Mouse (Mus musculus) intestine, embryonic 14.5 days (tissue): ENCODE results near the gene Ramac. TPM values are rescaled to one million over a fixed set of nuclear protein-coding genes. Genes with fewer than 3 reads are reported as not detected.

Experiments used
- ATAC-seq: fragments of 200-750 bp; cut with Nextera tagmentation; replicated peaks from 2 replicates; pipeline ENCODE4 v1.8.0; 2017; ENCODE audit warnings: low read depth, moderate number of reproducible peaks, moderate TSS enrichment, moderate library complexity; ENCODE audit not compliant: low FRiP score, low TSS enrichment
- DNase-seq: peaks from one replicate; pipeline ENCODE4 v3.0.0-alpha.2; 2018; ENCODE audit warnings: low spot score
- H3K27ac ChIP-seq: fragments of 300-500 bp; sonication (generic); 2 replicates; pipeline ENCODE4 v1.5.1; 2014; ENCODE audit warnings: low read depth, mild to moderate bottlenecking, control low read depth
- H3K27me3 ChIP-seq: fragments of 300-500 bp; sonication (generic); replicated peaks from 2 replicates; pipeline ENCODE4 v1.6.1; 2014; ENCODE audit warnings: low read length, control low read depth; ENCODE audit not compliant: control insufficient read depth, insufficient read depth
- H3K36me3 ChIP-seq: fragments of 300-500 bp; sonication (generic); 2 replicates; pipeline ENCODE4 v1.6.1; 2014; ENCODE audit warnings: low read length, control low read depth; ENCODE audit not compliant: control insufficient read depth, insufficient read depth
- H3K4me1 ChIP-seq: fragments of 300-500 bp; sonication (generic); replicated peaks from 2 replicates; pipeline ENCODE4 v1.6.1; 2014; ENCODE audit warnings: low read length, control low read depth, mixed read lengths; ENCODE audit not compliant: control insufficient read depth, insufficient read depth
- H3K4me2 ChIP-seq: fragments of 300-500 bp; sonication (generic); 2 replicates; pipeline ENCODE4 v1.6.1; 2014; ENCODE audit warnings: low read length
- H3K4me3 ChIP-seq: fragments of 300-500 bp; sonication (generic); 2 replicates; pipeline ENCODE4 v1.5.1; 2014; ENCODE audit warnings: low read depth, low read length, control low read depth, mixed read lengths
- H3K9ac ChIP-seq: fragments of 300-500 bp; sonication (generic); 2 replicates; pipeline ENCODE4 v1.6.1; 2014; ENCODE audit warnings: mild to moderate bottlenecking, low read length
- H3K9me3 ChIP-seq: fragments of 300-500 bp; sonication (generic); 2 replicates; pipeline ENCODE4 v1.6.1; 2016; ENCODE audit warnings: low read length, control low read depth; ENCODE audit not compliant: control insufficient read depth
- whole genome bisulfite sequencing: fragments of 180-500 bp; shearing (Covaris S2); extraction: QIAGEN DNeasy Blood & Tissue Kit; methylation state at CpG from one replicate; pipeline ENCODE4 v1.1.7; 2014; 5-methylcytosine and 5-hydroxymethylcytosine counted together
- polyA plus RNA-seq: library from polyadenylated mRNA; unstranded; fragments of >200 nt; fragmentation: Nextera tagmentation; extraction: Ambion mirVana; gene quantifications from 2 replicates; pipeline ENCODE4 v1.2.1, GENCODE M21; 2014

The Ramac gene
- polyA plus RNA-seq = 125 and 136 TPM in 2 replicates

DNA sequence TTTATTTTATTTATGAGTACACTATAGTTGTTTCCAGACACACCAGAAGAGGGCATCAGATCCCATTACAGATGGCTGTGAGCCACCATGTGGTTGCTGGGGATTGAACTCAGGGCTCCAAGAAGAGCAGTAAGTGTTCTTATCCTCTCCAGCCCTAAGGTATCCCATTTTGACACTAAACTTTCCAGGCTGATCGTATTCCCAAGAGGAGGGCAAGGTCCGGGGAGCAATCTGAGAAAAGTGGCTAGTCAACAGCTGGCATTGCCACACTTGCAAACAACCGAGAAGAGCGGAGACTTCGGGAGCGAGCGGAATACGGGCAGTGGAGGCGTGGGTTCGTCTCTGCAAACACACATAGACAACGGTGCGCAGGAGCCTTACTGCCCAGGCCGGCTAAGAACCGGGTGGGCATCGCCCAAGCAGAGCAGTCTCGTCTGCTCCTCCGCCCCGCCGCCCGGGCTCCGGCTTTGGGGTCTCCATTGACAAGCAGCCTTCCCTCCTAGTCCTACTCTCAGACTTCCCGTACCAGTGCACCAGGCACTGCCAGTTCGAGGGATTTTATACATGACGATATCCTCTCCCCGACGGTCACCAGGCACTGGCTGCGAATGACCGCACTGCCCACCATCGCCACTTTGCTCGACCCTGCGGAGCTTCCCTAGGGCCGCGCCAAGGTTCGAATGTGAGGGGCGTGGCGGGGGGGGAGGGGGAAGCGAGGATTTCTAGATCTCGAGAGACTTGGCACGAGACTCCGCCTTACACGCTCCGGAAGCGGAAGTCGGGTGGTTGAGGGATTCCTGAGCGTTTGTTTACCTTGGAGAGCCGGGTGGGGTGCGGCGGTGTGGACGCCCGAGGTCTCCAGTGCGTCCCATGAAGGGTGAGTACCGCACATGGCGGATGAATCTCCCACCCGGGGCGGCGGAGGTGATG is at the start of gene Ramac:
Ramac (plus strand) TSS at position 746 of the 930 bp plus-strand sequence.
- peak within 1 kb of the TSS; percentile 84 for H3K4me2 ChIP-seq
- peak within 1 kb of the TSS; percentile 88 for H3K9ac ChIP-seq
- under 1% methylated on average over 56 of the region's 56 CpGs for WGBS
- DNase-seq = peak; percentile 99
- H3K4me1 ChIP-seq = peaks cover 6% of the 10 kb centered on the region
- H3K27me3 ChIP-seq = no peaks in the 10 kb centered on the region
- H3K9me3 ChIP-seq = no peaks in the 10 kb centered on the region
- peak; percentile 98 for ATAC-seq
- no peaks in the 10 kb centered on the region for H3K36me3 ChIP-seq
- H3K27ac ChIP-seq = peak within 1 kb of the TSS; percentile 80
- H3K4me3 ChIP-seq = peak within 1 kb of the TSS; percentile 99

GRCm38 (mm10) chr7:81718657-81719056 is 44.1 kb upstream of the Ramac start:
- Histone ChIP-seq H3K4me1 (no peaks in the 10 kb centered on the region), H3K27ac (no peak overlapping the region), H3K36me3 (no peaks in the 10 kb centered on the region), H3K27me3 (no peaks in the 10 kb centered on the region), H3K9me3 (no peaks in the 10 kb centered on the region), H3K4me3 (no peak overlapping the region), H3K4me2 (no peak overlapping the region), H3K9ac (no peak overlapping the region)
- ATAC-seq = no peak
- 65% methylated on average over 1 of the region's 1 CpGs for WGBS
- DNase-seq = no peak

DNA sequence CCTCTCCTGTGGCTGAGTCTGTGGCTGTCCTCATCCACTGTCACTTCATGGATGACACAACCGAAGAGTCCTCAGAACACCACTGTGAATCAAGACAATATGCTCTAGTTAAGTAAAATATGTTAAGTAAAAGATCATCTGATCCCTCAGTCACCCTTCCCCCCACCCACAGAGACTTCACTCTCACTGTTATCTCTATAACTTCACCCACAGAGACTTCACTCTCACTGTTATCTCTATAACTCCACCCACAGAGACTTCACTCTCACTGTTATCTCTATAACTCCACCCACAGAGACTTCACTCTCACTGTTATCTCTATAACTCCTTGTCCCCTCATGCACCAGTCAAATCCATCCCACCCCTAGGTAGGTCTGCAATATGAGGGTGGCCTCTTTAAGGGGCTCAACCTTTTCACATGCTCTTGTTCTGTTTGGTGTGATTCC is 43.5 kb upstream of the Ramac start:
- Histone ChIP-seq H3K4me1 (no peaks in the 10 kb centered on the region), H3K4me3 (no peak overlapping the region), H3K4me2 (no peak overlapping the region), H3K9me3 (no peaks in the 10 kb centered on the region), H3K27ac (no peak overlapping the region), H3K27me3 (no peaks in the 10 kb centered on the region), H3K9ac (no peak overlapping the region), H3K36me3 (no peaks in the 10 kb centered on the region)
- DNase-seq (no peak), ATAC-seq (no peak)
- WGBS = 88% methylated on average over 1 of the region's 1 CpGs

- Histone ChIP-seq H3K4me1 (peaks cover 3% of the 10 kb centered on the region; the same call in 1 of the 2 replicates), H3K9me3 (no peaks in the 10 kb centered on the region), H3K4me3 (no peak overlapping the region), H3K27ac (no peak overlapping the region), H3K36me3 (no peaks in the 10 kb centered on the region), H3K9ac (no peak overlapping the region), H3K4me2 (no peak overlapping the region), H3K27me3 (no peaks in the 10 kb centered on the region)
- DNase-seq (no peak), ATAC-seq (no peak)
- WGBS = 74% methylated on average over 5 of the region's 5 CpGs
Observed at GRCm38 (mm10) chr7:81721271-81721670, 41.5 kb upstream of the Ramac start.

- Histone ChIP-seq H3K9ac (no peak overlapping the region), H3K27ac (no peak overlapping the region), H3K27me3 (no peaks in the 10 kb centered on the region), H3K4me1 (peaks cover 9% of the 10 kb centered on the region; the same call in 1 of the 2 replicates), H3K4me2 (no peak overlapping the region), H3K36me3 (no peaks in the 10 kb centered on the region), H3K9me3 (no peaks in the 10 kb centered on the region), H3K4me3 (no peak overlapping the region)
- DNase-seq = no peak
- no peak for ATAC-seq
- 86% methylated on average over 10 of the region's 10 CpGs for WGBS
Observed at GRCm38 (mm10) chr7:81723851-81724250, 38.9 kb upstream of the Ramac start.

- H3K9me3 ChIP-seq = no peaks in the 10 kb centered on the region
- H3K4me2 ChIP-seq = no peak overlapping the region
- no peak overlapping the region for H3K27ac ChIP-seq
- peaks cover 9% of the 10 kb centered on the region; the same call in 1 of the 2 replicates for H3K4me1 ChIP-seq
- no peaks in the 10 kb centered on the region for H3K36me3 ChIP-seq
- ATAC-seq = 0 out of 2 replicates have a peak, but pooled peaks have one; percentile 12
- H3K9ac ChIP-seq = no peak overlapping the region
- no peaks in the 10 kb centered on the region for H3K27me3 ChIP-seq
- WGBS = 52% methylated on average over 18 of the region's 18 CpGs
- DNase-seq = no peak
- H3K4me3 ChIP-seq = no peak overlapping the region
Observed at GRCm38 (mm10) chr7:81725986-81726727, 36.6 kb upstream of the Ramac start.

DNA sequence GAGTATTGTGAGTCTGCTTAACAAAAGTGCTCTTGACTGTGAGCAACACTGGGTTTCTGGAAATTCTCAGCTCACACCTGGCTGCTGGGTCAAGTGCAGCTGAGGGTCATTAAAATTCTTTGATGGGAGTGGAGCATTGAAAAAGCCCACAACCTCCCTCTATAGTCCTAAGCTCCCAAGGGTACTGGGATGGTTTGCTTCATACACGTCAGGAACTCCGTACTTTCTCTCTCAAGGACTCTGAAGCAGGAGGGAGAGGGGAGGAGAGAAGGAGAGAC is 36.1 kb upstream of the Ramac start:
- peak; percentile 36; the same call in 1 of the 2 replicates for ATAC-seq
- peaks cover 9% of the 10 kb centered on the region; the same call in 1 of the 2 replicates for H3K4me1 ChIP-seq

DNA sequence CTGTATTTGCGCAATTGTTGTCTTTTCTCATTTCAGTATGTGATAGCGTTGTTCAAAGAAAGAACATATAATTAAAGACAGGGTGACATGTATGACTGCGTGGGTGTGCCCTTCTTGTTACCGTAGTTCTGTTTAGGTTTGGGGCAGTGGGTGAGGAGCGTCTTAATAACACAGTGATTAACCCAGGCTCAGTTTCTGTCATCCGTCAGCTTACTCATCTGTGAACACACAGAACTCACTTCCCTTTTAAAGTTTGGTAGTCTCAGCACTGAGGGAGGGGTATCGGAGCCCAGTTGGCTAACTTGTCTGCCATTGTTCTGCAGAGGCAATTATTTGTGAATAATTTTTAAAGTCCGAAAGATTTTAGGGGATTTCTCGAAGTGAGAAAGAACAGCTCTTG is 35.0 kb upstream of the Ramac start:
- ATAC-seq (no peak), DNase-seq (no peak)
- H3K9me3 ChIP-seq = no peaks in the 10 kb centered on the region
- H3K36me3 ChIP-seq = no peaks in the 10 kb centered on the region
- H3K4me1 ChIP-seq = peaks cover 9% of the 10 kb centered on the region; the same call in 1 of the 2 replicates
- H3K4me2 ChIP-seq = no peak overlapping the region
- no peak overlapping the region for H3K4me3 ChIP-seq
- H3K27me3 ChIP-seq = no peaks in the 10 kb centered on the region
- 75% methylated on average over 9 of the region's 9 CpGs for WGBS
- no peak overlapping the region for H3K9ac ChIP-seq
- H3K27ac ChIP-seq = no peak overlapping the region

More for the DNA sequence above, 36.1 kb upstream of the Ramac start:
- Histone ChIP-seq H3K27me3 (no peaks in the 10 kb centered on the region), H3K4me3 (no peak overlapping the region), H3K9me3 (no peaks in the 10 kb centered on the region), H3K9ac (no peak overlapping the region), H3K36me3 (no peaks in the 10 kb centered on the region), H3K4me2 (no peak overlapping the region), H3K27ac (no peak overlapping the region)
- DNase-seq = no peak
- WGBS = 11% methylated on average over 2 of the region's 2 CpGs
